Mouse (Mus musculus): Measurements from ENCODE around the gene Thada. TPM values are rescaled to one million over a fixed set of nuclear protein-coding genes. Genes with fewer than 3 reads are reported as not detected.

Gene Thada
- total and polyA plus RNA-seq, 3 experiments, result 5.0 to 8.3 (median 7.7) TPM

- DNase-seq, result no peak
- no peaks in the 10 kb centered on the region for H3K79me2 ChIP-seq (replicated peaks; ENCODE audit: control insufficient read depth, insufficient read depth, low read length)
- H3K27me3 ChIP-seq (ENCODE audit: control insufficient read depth, insufficient read depth, low read length), result no peaks in the 10 kb centered on the region
- no peaks in the 10 kb centered on the region for H3K36me3 ChIP-seq (ENCODE audit: control insufficient read depth, insufficient read depth, low read length)
- H3K9ac ChIP-seq (ENCODE audit: low read depth, low read length), result no peak overlapping the region
- H3K27ac ChIP-seq, result no peak overlapping the region
- intact Hi-C loops (cut with DNase I), result no loop called here
- WGBS, result 84% methylated on average over 13 of the region's 13 CpGs
- no peak for TF ChIP-seq POLR2A (IDR thresholded peaks at IDR 0.05; ENCODE audit: insufficient read depth, low read depth, low read length)
- no peak for TF ChIP-seq CTCF (IDR thresholded peaks at IDR 0.05)
- no peak for TF ChIP-seq EP300 (IDR thresholded peaks at IDR 0.05; ENCODE audit: insufficient read depth, low read depth, low read length)
- H3K4me3 ChIP-seq, result no peak overlapping the region
- peaks cover 5% of the 10 kb centered on the region for H3K4me1 ChIP-seq (ENCODE audit: control insufficient read depth, insufficient read depth, low read length)
These were observed 309.8 kb downstream of the Thada start for GRCm38 (mm10) chr17:84156227-84156573.

GRCm38 (mm10) chr17:84155516-84156226 lies 310.3 kb downstream of the Thada start:
- Histone ChIP-seq H3K79me2 (replicated peaks; ENCODE audit: control insufficient read depth, insufficient read depth, low read length) (no peaks in the 10 kb centered on the region), H3K36me3 (ENCODE audit: control insufficient read depth, insufficient read depth, low read length) (no peaks in the 10 kb centered on the region), H3K27ac (no peak overlapping the region), H3K4me1 (ENCODE audit: control insufficient read depth, insufficient read depth, low read length) (peaks cover 4% of the 10 kb centered on the region), H3K27me3 (ENCODE audit: control insufficient read depth, insufficient read depth, low read length) (no peaks in the 10 kb centered on the region), H3K9ac (ENCODE audit: low read depth, low read length) (no peak overlapping the region), H3K4me3 (no peak overlapping the region)
- peak in 1 of 2 experiments; percentile 17 for DNase-seq
- no peak for TF ChIP-seq CTCF (IDR thresholded peaks at IDR 0.05)
- TF ChIP-seq EP300 (IDR thresholded peaks at IDR 0.05; ENCODE audit: insufficient read depth, low read depth, low read length), result no peak
- no peak for TF ChIP-seq POLR2A (IDR thresholded peaks at IDR 0.05; ENCODE audit: insufficient read depth, low read depth, low read length)
- intact Hi-C loops (cut with DNase I), result no loop called here
- WGBS, result 82% methylated on average over 8 of the region's 8 CpGs

- WGBS, result 96% methylated on average over 6 of the region's 6 CpGs
- TF ChIP-seq CTCF (IDR thresholded peaks at IDR 0.05) (no peak), EP300 (IDR thresholded peaks at IDR 0.05; ENCODE audit: insufficient read depth, low read depth, low read length) (no peak), POLR2A (IDR thresholded peaks at IDR 0.05; ENCODE audit: insufficient read depth, low read depth, low read length) (no peak)
- DNase-seq, result peak in 1 of 2 experiments; percentile 13
- Histone ChIP-seq H3K9ac (ENCODE audit: low read depth, low read length) (no peak overlapping the region), H3K79me2 (replicated peaks; ENCODE audit: control insufficient read depth, insufficient read depth, low read length) (no peaks in the 10 kb centered on the region), H3K27ac (no peak overlapping the region), H3K4me1 (ENCODE audit: control insufficient read depth, insufficient read depth, low read length) (peaks cover 4% of the 10 kb centered on the region), H3K27me3 (ENCODE audit: control insufficient read depth, insufficient read depth, low read length) (no peaks in the 10 kb centered on the region), H3K4me3 (no peak overlapping the region), H3K36me3 (ENCODE audit: control insufficient read depth, insufficient read depth, low read length) (no peaks in the 10 kb centered on the region)
- intact Hi-C loops (cut with DNase I), result no loop called here
These were observed 311.0 kb downstream of the Thada start for GRCm38 (mm10) chr17:84155029-84155338.

GRCm38 (mm10) chr17:84154302-84155028 lies 311.5 kb downstream of the Thada start:
- no peak overlapping the region for H3K9ac ChIP-seq (ENCODE audit: low read depth, low read length)
- peak in 1 of 2 experiments; percentile 13 for DNase-seq
- H3K4me1 ChIP-seq (ENCODE audit: control insufficient read depth, insufficient read depth, low read length), result peaks cover 4% of the 10 kb centered on the region

GRCm38 (mm10) chr17:84152976-84153786 lies 312.8 kb downstream of the Thada start:
- no peak overlapping the region for H3K4me3 ChIP-seq
- intact Hi-C loops (cut with DNase I), result no loop called here
- no peak overlapping the region for H3K27ac ChIP-seq
- DNase-seq, result peak in 1 of 2 experiments; percentile 14
- peaks cover 13% of the 10 kb centered on the region for H3K4me1 ChIP-seq (ENCODE audit: control insufficient read depth, insufficient read depth, low read length)
- no peak for TF ChIP-seq EP300 (IDR thresholded peaks at IDR 0.05; ENCODE audit: insufficient read depth, low read depth, low read length)
- no peak for TF ChIP-seq POLR2A (IDR thresholded peaks at IDR 0.05; ENCODE audit: insufficient read depth, low read depth, low read length)
- TF ChIP-seq CTCF (IDR thresholded peaks at IDR 0.05), result no peak
- WGBS, result 84% methylated on average over 12 of the region's 12 CpGs
- H3K79me2 ChIP-seq (replicated peaks; ENCODE audit: control insufficient read depth, insufficient read depth, low read length), result no peaks in the 10 kb centered on the region
- H3K9ac ChIP-seq (ENCODE audit: low read depth, low read length), result no peak overlapping the region
- no peaks in the 10 kb centered on the region for H3K27me3 ChIP-seq (ENCODE audit: control insufficient read depth, insufficient read depth, low read length)
- no peaks in the 10 kb centered on the region for H3K36me3 ChIP-seq (ENCODE audit: control insufficient read depth, insufficient read depth, low read length)

More at GRCm38 (mm10) chr17:84154302-84155028, 311.5 kb downstream of the Thada start:
- intact Hi-C loops (cut with DNase I), result no loop called here
- H3K79me2 ChIP-seq (replicated peaks; ENCODE audit: control insufficient read depth, insufficient read depth, low read length), result no peaks in the 10 kb centered on the region
- no peaks in the 10 kb centered on the region for H3K36me3 ChIP-seq (ENCODE audit: control insufficient read depth, insufficient read depth, low read length)
- H3K27me3 ChIP-seq (ENCODE audit: control insufficient read depth, insufficient read depth, low read length), result no peaks in the 10 kb centered on the region
- TF ChIP-seq EP300 (IDR thresholded peaks at IDR 0.05; ENCODE audit: insufficient read depth, low read depth, low read length) (no peak), POLR2A (IDR thresholded peaks at IDR 0.05; ENCODE audit: insufficient read depth, low read depth, low read length) (no peak), CTCF (IDR thresholded peaks at IDR 0.05) (no peak)
- 82% methylated on average over 11 of the region's 11 CpGs for WGBS
- H3K27ac ChIP-seq, result no peak overlapping the region
- no peak overlapping the region for H3K4me3 ChIP-seq

Data from heart, adult 2 months (tissue).